ENCODE assay signal across 9 mouse cellular contexts in genomic region chr3:100463160-100463958, GRCm38 (mm10). TPM values are rescaled to one million over a fixed set of nuclear protein-coding genes. Genes with fewer than 3 reads are reported as not detected.
DNase-seq lines count a peak whose midpoint lies in the region; ATAC-seq and TF ChIP-seq lines count a peak whose summit lies in the region.
"Had no signal": no experiment of that assay in that cellular context is flagged by ENCODE, and none has a peak within 500 bp of the region (broad histone marks: within the 10 kb centered on the region; RNA-seq: fewer than 3 reads in every experiment).

No protein-coding gene starts in this region.

- 0 out of 2 replicates have a peak, but pooled peaks have one; percentile 40 for ATAC-seq in kidney, embryonic 15.5 days (replicated peaks; ENCODE audit: low FRiP score)
- ATAC-seq in embryonic facial prominence, embryonic 13.5 days (ENCODE audit: insufficient number of reproducible peaks, insufficient read depth, low FRiP score, low TSS enrichment, low read depth), result peak; percentile 48
- ATAC-seq in hindbrain, embryonic 13.5 days (ENCODE audit: low FRiP score), result no peak
- no peak for ATAC-seq in neural tube, embryonic 11.5 days (ENCODE audit: insufficient read depth, low FRiP score, low TSS enrichment)

- 0 out of 2 replicates have a peak overlapping the region, but pooled peaks have one; percentile 5 for H3K4me2 ChIP-seq in kidney, embryonic 15.5 days
- H3K4me2 ChIP-seq in embryonic facial prominence, embryonic 13.5 days, result peak overlapping the region; percentile 32; the same call in 1 of the 2 replicates
- H3K4me2 ChIP-seq in hindbrain, embryonic 13.5 days, result no peak overlapping the region
- H3K4me2 ChIP-seq in neural tube, embryonic 11.5 days (ENCODE audit: low read depth), result no peak overlapping the region

- H3K27ac ChIP-seq in kidney, embryonic 15.5 days, result peak overlapping the region; percentile 42
- H3K27ac ChIP-seq in kidney, adult 2 months (ENCODE audit: insufficient read depth, low read depth, low read length), result no peak overlapping the region
- peak overlapping the region; percentile 8; the same call in 1 of the 2 replicates for H3K27ac ChIP-seq in embryonic facial prominence, embryonic 13.5 days
- H3K27ac ChIP-seq in hindbrain, embryonic 13.5 days, result peak overlapping the region; percentile 30; the same call in 1 of the 2 replicates
- 0 out of 2 replicates have a peak overlapping the region, but pooled peaks have one; percentile 8 for H3K27ac ChIP-seq in neural tube, embryonic 11.5 days (ENCODE audit: low read depth, low read length)
- H3K27ac ChIP-seq in left cerebral cortex, adult 2 months, result no peak overlapping the region
- H3K27ac ChIP-seq: liver, embryonic 14.5 days had no signal

- no peak for DNase-seq in kidney, adult 2 months
- DNase-seq in neural tube, embryonic 11.5 days (ENCODE audit: low spot score), result no peak
- no peak for DNase-seq in gastrocnemius, postnatal 25 days
- DNase-seq in left cerebral cortex, adult 2 months (ENCODE audit: extremely low spot score in 1 of 2, low spot score in 2 of 2), result no peak

- H3K27me3 ChIP-seq in kidney, embryonic 15.5 days, result no peaks in the 10 kb centered on the region
- no peaks in the 10 kb centered on the region for H3K27me3 ChIP-seq in kidney, adult 2 months (replicated peaks; ENCODE audit: control insufficient read depth, insufficient read depth, low read length)
- no peaks in the 10 kb centered on the region for H3K27me3 ChIP-seq in embryonic facial prominence, embryonic 13.5 days
- no peaks in the 10 kb centered on the region for H3K27me3 ChIP-seq in hindbrain, embryonic 13.5 days
- no peaks in the 10 kb centered on the region for H3K27me3 ChIP-seq in neural tube, embryonic 11.5 days (ENCODE audit: control insufficient read depth, insufficient read depth, low read length)

- 38% methylated on average over 12 of the region's 12 CpGs for WGBS in kidney, embryonic 15.5 days
- 53% methylated on average over 12 of the region's 12 CpGs for WGBS in kidney, adult 2 months
- WGBS in embryonic facial prominence, embryonic 13.5 days, result 12% methylated on average over 12 of the region's 12 CpGs
- 29% methylated on average over 12 of the region's 12 CpGs for WGBS in hindbrain, embryonic 13.5 days
- 40% methylated on average over 12 of the region's 12 CpGs for WGBS in neural tube, embryonic 11.5 days

- H3K4me1 ChIP-seq in kidney, embryonic 15.5 days, result peaks cover 19% of the 10 kb centered on the region
- peaks cover 7% of the 10 kb centered on the region; the same call in 1 of the 2 replicates for H3K4me1 ChIP-seq in kidney, adult 2 months (ENCODE audit: control insufficient read depth, insufficient read depth, low read length)
- peaks cover 18% of the 10 kb centered on the region for H3K4me1 ChIP-seq in embryonic facial prominence, embryonic 13.5 days
- H3K4me1 ChIP-seq in hindbrain, embryonic 13.5 days (replicated peaks), result peaks cover 21% of the 10 kb centered on the region
- peaks cover 14% of the 10 kb centered on the region; the same call in 1 of the 2 replicates for H3K4me1 ChIP-seq in neural tube, embryonic 11.5 days (ENCODE audit: control insufficient read depth, insufficient read depth, low read length)

- no peak overlapping the region for H3K4me3 ChIP-seq in kidney, embryonic 15.5 days (replicated peaks)
- no peak overlapping the region for H3K4me3 ChIP-seq in kidney, adult 2 months (ENCODE audit: insufficient read depth, low read depth, low read length)
- H3K4me3 ChIP-seq in embryonic facial prominence, embryonic 13.5 days, result no peak overlapping the region
- no peak overlapping the region for H3K4me3 ChIP-seq in hindbrain, embryonic 13.5 days
- no peak overlapping the region for H3K4me3 ChIP-seq in neural tube, embryonic 11.5 days (ENCODE audit: low read depth, low read length)
- H3K4me3 ChIP-seq in left cerebral cortex, adult 2 months, result no peak overlapping the region

- no peaks in the 10 kb centered on the region for H3K9me3 ChIP-seq in kidney, embryonic 15.5 days (replicated peaks)
- H3K9me3 ChIP-seq in embryonic facial prominence, embryonic 13.5 days, result no peaks in the 10 kb centered on the region
- H3K9me3 ChIP-seq in hindbrain, embryonic 13.5 days, result no peaks in the 10 kb centered on the region
- H3K9me3 ChIP-seq in neural tube, embryonic 11.5 days (ENCODE audit: control insufficient read depth, low read length), result no peaks in the 10 kb centered on the region
- H3K9me3 ChIP-seq: G1E had no signal

- TF ChIP-seq CTCF in kidney, adult 2 months (conservative IDR thresholded peaks at IDR 0.05; ENCODE audit: insufficient read depth, insufficient read length, low read depth, low read length), result no peak
- no peak for TF ChIP-seq CTCF in left cerebral cortex, adult 2 months (IDR thresholded peaks at IDR 0.05)

- TF ChIP-seq POLR2A in kidney, adult 2 months (IDR thresholded peaks at IDR 0.05; ENCODE audit: low read depth, low read length), result no peak

- no peak overlapping the region for H3K9ac ChIP-seq in kidney, embryonic 15.5 days
- H3K9ac ChIP-seq in embryonic facial prominence, embryonic 13.5 days, result no peak overlapping the region
- no peak overlapping the region for H3K9ac ChIP-seq in hindbrain, embryonic 13.5 days
- H3K9ac ChIP-seq in neural tube, embryonic 11.5 days (ENCODE audit: low read length), result no peak overlapping the region; the same call in 1 of the 2 replicates
- H3K9ac ChIP-seq: liver, embryonic 14.5 days had no signal

- no peaks in the 10 kb centered on the region for H3K36me3 ChIP-seq in kidney, embryonic 15.5 days
- H3K36me3 ChIP-seq in kidney, adult 2 months (ENCODE audit: control insufficient read depth, insufficient read depth, low read length), result no peaks in the 10 kb centered on the region
- H3K36me3 ChIP-seq in embryonic facial prominence, embryonic 13.5 days, result no peaks in the 10 kb centered on the region
- H3K36me3 ChIP-seq in hindbrain, embryonic 13.5 days, result no peaks in the 10 kb centered on the region
- no peaks in the 10 kb centered on the region for H3K36me3 ChIP-seq in neural tube, embryonic 11.5 days (ENCODE audit: control insufficient read depth, insufficient read depth, low read length)

- intact Hi-C loops in left cerebral cortex, adult 2 months (cut with DNase I), result no loop called here

RNA-seq across cellular contexts. Expression of gene Tent5c, which starts 25.8 kb away (rescaled TPM):
- polyA plus RNA-seq in kidney, embryonic 15.5 days (2015; fragmentation: Nextera tagmentation; extraction: Ambion mirVana), result 7.3 and 9.4 TPM in 2 replicates
- 3.8 and 4.2 TPM in 2 replicates for polyA plus RNA-seq in kidney, adult 2 months (2012; rRNA removed)
- 4.8 and 6.1 TPM in 2 replicates for polyA plus RNA-seq in embryonic facial prominence, embryonic 13.5 days (2015; fragmentation: Nextera tagmentation; extraction: Ambion mirVana)
- polyA plus RNA-seq in hindbrain, embryonic 13.5 days (2015; fragmentation: Nextera tagmentation; extraction: Ambion mirVana), result 3.6 and 4.3 TPM in 2 replicates
- polyA plus RNA-seq in neural tube, embryonic 11.5 days (2014; fragmentation: Nextera tagmentation; extraction: Ambion mirVana), result 2.6 and 3.0 TPM in 2 replicates
- 1 to 10 TPM; 3.3 to 6.1 TPM for total RNA-seq in gastrocnemius, postnatal 25 days (2021)
- 1 to 10 TPM; 2.2 to 2.4 TPM for total RNA-seq in left cerebral cortex, adult 2 months (2021)

Comparison
In these comparisons a context has a peak if more than half of its experiments do, and no peak if none do; other contexts are left out.
1. H3K27ac ChIP-seq: peak in kidney, embryonic 15.5 days (single experiment), embryonic facial prominence, embryonic 13.5 days (single experiment), hindbrain, embryonic 13.5 days (single experiment) and neural tube, embryonic 11.5 days (single experiment); none in kidney, adult 2 months (single experiment) and left cerebral cortex, adult 2 months (single experiment).
2. ATAC-seq: peak in kidney, embryonic 15.5 days (single experiment) and embryonic facial prominence, embryonic 13.5 days (single experiment); none in hindbrain, embryonic 13.5 days (single experiment) and neural tube, embryonic 11.5 days (single experiment).
3. H3K4me2 ChIP-seq: peak in kidney, embryonic 15.5 days (single experiment) and embryonic facial prominence, embryonic 13.5 days (single experiment); none in hindbrain, embryonic 13.5 days (single experiment) and neural tube, embryonic 11.5 days (single experiment).